Mouse (Mus musculus) lung, postnatal 0 days (tissue): Measurements from ENCODE around the gene Clic1.

ENCODE experiments used
- CTCF ChIP-seq: IDR thresholded peaks from 2 replicates; pipeline ENCODE4 v1.5.1; 2016; ENCODE audit warnings: antibody characterized with exemption, mild to moderate bottlenecking
- EP300 ChIP-seq: IDR thresholded peaks from 2 replicates; pipeline ENCODE4 v1.6.1; 2016; ENCODE audit warnings: antibody characterized with exemption, mild to moderate bottlenecking, control low read depth

- TF ChIP-seq CTCF: no peak
- no peak for TF ChIP-seq EP300
Observed at GRCm38 (mm10) chr17:35050126-35050750, 472 bp downstream of the Clic1 start.
